Mouse (Mus musculus) spleen, adult 18-20 months (tissue): ENCODE results near the gene Lrrc25.

ENCODE experiments used
- DNase-seq, 2 experiments: peaks; one replicate each; pipeline ENCODE4 v3.0.0; 2022; ENCODE audit warnings: mixed read lengths in 2 of 2

Gene Lrrc25

DNA sequence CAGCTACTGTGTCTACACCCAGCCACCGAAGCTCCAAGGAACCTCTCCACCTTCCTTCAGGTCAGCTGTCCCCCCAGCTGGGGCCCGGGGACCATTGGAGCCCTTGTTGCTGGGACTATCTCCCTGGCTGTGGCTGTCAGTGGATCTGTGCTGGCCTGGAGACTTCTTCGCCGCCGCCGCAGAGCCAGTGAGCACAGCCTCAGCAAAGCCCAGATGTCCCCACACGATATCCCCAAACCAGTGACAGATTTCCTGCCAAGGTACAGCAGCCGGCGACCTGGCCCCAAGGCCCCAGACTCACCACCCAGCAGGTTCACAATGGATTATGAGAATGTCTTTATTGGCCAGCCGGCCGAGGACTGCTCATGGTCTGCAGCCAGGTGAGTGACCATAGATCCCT lies 2.0 kb downstream of the Lrrc25 start:
- no peak for DNase-seq

DNA sequence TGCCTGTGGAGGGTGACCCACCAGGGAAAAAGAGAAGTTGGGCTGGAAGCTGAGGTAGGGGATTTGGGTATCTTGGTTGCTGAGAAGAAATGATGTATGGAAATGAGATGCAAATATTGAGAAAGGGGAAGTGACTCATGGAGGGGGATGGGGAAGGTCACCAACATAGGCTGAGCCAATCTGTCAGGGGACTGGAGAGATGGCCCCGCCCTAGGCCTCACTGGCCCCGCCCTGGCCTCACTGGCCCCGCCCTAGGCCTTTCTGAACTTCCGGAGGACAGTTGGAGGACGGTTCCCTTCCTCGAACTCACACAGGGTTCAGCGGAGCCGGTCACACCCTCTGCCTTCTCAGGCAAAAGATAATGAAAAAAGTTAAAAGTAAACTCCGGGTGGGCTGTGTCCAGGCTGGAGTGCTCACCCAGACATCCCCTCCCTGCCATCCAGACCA lies 3.0 kb downstream of the Lrrc25 start:
- DNase-seq: peak; percentile 84 to 89

DNA sequence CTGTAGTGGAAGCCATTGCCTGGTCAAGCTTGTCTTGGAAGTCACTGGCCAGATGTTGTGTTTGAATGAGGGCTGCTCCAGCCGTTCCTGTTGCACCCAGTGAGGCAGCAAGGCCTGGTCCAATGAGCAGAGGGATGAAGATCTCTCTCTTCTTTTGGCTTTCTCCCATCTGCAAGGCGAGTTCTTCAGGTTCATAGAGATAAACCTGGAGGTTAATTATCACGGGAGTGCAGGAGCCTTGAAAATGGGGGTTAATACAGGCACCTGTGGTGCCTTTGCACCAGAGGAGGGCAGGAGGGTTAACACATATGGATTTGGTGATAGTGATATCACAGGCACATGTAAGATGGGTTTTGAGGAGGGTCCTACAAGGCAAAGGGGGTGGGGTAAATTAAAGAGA lies 6.3 kb downstream of the Lrrc25 start:
- no peak for DNase-seq

DNA sequence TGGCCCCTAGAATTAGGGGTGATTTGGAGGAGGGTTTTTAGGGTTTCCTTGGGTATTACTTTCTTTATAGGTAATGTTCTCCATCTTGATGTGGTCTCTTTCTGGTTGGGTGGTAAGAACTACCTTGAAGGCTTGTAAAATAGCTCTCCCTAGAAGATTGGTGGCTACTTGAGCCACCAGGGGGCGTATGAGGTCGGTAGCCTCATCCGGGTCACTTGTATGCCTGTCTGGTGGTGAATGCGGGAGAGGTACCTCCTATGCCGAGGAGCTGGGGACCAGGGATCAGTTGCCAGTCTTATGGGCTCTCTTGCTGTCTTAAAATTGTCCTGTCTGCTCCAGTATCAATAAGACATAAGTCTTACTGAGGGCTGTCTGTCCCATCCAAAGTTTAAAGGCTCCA lies 9.1 kb downstream of the Lrrc25 start:
- DNase-seq: peak in 1 of 2 experiments; percentile 65

DNA sequence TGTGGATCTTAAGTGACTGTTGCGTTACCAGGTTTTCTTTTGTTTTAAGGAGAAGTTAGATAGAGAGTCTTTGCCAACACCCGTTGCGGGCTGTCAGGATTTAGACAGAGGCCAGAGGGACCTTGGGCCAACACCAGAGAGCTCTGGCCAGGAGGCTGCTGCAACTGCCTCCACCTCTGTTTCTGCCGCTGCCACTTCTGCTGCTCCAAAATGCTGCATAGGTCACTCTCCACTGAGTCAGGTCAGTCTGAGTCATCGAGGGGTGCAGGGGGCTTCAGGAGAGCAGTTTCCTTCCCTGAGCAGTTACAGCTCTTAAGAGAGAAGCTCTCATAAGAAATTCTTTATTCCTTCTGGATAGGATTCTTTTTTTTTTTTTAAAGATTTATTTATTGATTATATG lies 11.1 kb downstream of the Lrrc25 start:
- DNase-seq: no peak

DNA sequence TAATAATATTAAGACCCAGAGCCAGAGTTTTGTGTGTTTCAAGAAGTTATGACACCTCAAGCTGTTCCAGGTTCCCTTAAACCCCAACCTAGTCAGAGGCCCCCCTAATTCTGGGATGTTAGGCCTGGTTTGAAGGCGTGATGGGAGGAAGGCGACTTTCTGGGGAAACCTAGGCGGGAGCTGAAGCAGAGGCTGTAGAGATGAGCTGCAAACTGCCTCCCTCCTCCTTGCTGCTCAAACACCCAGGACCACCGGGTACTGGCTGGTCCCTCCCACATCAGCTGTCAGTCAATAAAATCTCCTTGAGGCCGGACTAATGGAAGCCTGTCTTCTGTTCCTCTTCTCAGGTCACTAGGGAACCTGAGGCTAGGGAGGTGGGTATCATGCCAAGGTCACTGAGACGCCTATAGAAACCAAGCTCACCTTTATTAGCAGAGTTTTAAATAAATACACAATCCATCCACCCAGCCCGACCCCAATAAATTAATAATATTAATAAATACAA lies 13.1 kb downstream of the Lrrc25 start:
- no peak for DNase-seq

DNA sequence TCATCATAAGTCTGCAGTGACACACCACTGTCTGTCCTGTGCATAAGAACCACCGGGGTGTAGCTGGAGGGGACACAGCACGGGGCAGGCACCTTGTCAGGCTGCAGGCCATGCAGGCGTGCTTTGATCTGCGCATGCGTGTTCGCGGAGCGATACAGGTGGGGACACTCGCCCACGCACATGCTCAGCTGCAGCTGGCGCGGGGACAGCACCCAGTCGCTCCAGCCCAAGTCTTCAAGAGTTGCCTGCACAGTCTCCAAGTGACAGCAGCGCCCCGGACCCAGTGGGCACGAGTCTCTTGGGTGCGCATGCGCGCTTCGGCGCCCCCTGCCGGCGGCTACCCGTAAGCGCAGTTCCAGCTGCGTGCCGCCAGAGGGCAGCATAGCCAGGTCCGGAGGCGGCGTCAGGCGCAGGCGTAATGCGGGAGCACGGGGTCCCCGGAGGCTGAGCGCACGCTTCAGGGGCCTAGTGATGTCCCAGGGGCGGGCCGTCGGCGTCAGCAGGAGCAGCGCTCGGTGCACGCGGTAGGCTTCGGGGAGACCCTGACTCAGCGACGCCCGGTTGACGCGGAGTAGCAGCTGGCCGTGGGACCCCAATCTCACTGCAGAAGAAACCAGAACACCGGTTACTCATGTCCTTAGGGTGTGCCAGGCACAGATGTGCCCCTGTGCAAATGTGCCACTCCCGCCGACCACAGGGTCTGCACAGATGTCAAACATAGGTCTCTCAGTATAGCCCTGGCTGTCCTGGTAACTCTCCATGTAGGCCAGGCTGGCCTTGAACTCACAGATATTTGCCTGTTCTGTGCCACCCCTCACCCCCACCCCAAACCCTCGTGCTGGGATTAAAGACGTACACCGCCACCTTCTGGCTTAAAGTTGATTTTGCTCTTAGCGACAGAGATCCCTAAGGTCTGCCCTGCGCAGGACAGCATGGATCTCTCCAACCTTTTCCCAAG lies 13.9 kb downstream of the Lrrc25 start:
- peak; percentile 82 to 93 for DNase-seq

DNA sequence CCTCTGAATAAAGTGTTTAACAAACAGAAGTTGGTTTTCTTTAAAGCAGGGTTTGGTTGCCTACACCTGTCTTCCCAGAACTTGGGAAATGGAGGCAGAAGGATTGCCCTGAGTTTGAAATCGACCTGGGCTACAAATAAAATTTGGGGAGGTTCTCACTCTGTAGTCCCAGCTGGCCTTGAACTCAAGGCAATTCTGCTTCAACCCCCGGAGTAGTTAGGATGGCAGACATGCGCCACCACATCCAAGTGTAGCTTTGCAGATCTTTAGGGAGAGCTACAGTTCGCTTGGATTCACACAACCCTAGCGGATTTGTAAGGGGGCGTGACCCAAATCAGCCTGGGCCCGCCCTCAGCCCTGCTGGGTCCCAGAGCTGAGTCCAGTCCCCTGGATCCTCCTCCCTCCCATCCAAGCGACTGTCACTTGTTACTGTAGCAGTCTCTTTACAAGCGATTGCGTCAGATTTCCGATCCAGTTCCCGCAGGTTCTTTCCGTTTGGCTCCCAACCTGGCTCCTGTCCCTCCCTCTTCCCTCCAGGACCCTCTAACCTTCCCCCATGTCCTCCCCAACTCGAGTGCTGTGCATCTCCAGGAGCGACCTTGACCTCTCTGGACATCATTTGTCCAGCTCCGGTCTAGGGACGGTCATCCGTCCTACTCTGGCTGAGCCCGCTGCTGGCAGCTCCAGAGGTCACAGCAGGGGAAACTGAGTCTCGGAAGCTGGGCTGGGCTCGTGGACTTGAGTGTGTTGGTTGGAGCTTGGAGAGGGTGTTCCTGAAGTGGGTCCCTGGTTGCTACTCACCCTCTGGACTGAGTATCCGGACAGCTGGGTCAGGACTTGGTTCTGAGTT lies 14.8 kb downstream of the Lrrc25 start:
- no peak for DNase-seq

DNA sequence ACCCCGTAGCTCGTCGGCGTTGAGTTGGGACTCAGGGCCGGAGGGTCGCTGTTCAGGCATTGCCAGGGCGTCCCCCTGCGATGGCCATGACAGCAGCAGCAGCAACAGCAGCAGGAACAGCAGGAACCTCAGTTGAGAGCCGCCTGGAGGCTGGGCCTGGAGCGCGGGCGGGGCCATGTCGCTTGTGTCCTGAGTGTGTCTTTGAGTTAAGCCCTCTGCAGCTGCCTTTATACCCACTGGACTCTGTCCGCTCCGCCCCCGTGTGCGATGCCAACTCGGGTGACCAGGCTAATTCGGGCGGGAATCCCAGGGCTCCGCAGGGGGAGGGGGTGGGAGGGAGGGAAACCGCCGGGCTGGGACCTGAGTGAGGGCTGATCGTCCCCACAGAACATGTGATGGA lies 15.5 kb downstream of the Lrrc25 start:
- DNase-seq: no peak

DNA sequence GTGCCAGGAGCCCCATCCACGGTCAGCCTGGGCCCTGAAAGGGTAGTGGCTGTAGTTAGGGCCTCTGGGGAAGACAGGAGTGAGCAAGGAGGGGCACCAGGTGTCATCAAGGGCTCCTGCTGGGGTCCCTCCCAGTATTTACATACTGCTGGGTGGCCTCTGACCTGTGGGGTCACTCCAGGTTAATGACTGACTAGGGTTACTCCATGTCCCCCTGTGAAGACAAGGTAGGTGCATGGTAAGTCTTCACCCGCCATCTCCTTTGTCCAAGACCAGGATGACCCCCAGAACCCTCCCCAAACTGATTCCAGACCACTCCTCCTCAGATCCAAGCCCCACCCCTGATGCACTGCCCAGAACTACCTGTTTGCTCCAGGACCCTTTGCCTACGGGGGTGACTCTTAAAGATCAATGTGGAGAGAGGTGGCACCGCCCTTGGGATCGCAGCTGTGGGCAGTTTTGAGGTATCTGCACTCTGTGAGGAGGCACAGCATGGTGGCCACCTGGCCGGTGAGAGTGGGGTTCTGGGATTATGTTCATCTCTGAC lies 16.5 kb downstream of the Lrrc25 start, which contains the start of gene Gdf15:
Gene Gdf15, minus strand, starts transcription at position 111 of the 547 bp plus-strand sequence.
- DNase-seq: no peak

DNA sequence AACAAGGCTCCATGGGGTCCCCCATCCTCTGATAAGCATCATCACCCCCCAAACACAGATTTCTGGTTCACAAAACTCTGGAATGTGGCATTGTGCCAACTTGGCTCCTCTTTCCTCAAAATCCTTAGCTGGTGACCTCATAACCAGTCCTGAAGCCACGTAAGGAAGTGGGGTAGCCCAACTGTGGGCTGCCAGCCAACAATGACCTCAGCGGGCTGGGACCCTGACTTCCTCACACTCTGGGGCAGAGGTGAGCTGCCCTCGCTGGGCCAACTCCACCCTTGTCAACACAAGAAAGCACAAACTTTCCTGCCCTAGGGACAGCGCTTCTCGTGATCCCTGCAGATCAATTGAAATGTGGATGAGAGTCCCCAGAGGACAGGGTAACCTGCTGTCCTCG lies 18.1 kb downstream of the Lrrc25 start:
- DNase-seq: no peak

DNA sequence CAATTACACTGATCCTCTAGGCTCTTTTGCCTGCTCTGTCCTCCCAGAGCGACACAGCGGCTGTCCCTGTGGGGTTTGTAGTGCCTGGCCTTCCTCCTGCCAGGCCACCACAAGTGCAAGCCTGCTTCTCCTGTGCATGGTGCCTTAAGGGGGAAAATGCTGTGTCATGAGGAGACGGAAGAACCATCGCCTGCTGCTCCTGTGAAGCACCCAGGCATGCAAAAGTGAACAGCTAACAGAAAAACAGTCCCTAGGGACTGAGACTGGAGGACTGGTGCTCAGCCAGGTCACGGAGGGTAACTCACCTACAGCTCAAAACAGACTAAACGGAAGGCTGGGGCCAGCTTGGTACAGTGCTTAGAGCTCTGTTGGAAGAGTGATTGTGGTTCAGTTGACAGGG lies 19.6 kb downstream of the Lrrc25 start:
- DNase-seq: peak in 1 of 2 experiments; percentile 60

DNA sequence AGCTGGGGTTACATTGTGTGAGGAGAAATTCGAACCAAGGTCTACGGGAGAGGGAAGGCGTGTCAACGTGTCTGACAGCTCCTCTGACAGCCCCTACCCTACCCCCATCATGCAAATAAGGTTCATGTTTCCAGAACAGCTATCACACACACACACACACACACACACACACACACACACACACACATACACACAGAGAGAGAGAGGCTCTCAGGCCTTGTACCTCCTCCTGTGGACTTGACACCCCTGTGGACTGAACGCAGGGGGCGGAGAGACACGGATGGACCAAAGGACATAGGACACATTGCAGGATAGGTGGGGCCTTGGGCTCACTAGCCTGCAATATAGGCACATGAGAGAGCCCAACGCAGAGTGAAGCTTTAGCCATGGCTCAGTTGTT lies 20.9 kb downstream of the Lrrc25 start:
- no peak for DNase-seq

DNA sequence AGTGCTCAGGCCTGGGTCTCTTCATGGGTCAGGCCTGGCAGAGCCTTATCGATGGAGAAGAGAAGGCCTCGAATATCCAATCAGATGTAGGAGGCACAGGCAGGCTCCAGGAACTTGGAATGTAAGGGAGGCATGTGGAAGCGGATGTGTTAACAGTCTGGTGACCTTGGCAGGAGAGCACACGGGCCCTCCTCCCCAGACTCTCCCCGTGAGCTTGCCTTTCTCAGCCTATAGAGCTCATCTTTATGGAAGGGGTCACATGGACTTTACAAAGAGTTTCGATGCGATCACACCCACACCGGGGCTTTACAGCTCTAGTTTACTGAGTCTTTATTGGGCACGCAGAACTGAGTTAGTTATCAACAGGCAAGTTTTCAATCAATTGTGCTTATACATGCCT lies 22.8 kb downstream of the Lrrc25 start:
- DNase-seq: no peak

DNA sequence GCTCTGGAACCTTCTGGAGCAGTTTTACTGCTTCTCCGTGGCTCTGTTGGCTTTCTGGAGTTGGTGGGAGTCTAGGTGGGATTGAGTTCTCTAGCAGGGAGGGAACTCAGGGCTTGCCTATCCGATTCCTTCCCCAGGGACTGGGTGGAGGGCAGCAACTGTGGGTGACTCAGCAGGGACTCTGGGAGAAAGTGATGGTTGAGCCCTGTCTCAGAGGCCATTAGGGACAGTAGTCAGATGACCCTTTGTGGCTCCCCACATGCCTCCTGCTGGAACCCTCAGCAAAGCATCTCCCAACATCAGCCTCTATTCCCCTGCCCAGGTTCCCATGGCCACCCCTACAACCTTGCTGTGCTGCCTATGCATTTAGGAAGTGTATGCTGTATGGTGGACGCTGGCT lies 27.1 kb downstream of the Lrrc25 start:
- DNase-seq: no peak

DNA sequence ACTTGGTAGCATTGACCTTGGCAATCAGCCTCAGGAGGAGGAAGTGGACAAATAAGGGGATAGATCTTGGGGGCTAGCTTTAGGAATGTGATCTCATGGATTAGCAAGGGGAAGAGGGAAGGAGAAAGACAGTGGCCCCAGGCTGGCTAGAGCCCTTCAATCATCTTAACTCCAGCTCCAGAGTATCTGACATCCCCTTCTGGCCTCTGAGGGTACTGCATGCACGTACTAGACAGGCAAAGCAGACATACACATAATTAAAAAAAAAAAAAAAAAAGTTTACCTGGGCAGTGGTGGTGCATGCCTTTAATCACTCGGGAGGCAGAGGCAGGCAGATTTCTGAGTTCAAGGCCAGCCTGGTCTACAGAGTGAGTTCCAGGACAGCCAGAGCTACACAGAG lies 28.1 kb downstream of the Lrrc25 start:
- no peak for DNase-seq

DNA sequence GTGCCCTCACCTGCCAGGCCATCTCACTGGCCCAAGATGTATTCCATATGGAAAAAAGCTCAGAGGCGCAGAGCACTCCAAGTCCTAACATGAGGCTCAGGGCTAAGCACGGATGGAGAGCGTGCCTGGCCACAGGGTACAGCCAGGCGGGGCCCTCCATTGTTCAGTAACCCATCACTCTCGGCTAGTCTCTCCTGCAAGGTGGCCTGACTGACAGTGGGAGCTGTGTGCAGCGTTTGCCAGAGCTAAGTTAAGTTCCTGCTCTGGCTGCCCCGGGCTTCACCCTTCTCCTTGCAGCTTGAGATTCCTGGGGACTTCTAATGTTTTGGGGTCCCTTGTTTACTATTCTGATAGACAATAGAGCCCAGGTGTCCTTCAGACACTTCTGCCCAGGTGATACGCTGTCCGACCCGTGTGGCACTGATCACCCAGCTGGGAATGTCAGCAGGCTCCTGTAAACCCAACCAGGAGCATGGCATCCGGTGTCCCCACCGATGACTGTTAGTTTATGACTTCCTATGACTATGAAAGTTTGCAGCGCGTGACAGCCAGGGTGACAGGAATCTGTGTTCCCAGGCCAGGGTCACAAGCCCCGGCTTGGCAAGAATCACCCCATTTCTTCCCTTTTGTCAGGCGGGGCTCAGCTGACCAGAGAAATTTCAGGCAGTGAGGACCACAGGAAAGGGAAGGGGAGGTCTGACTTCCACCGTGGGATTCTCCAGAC lies 29.7 kb downstream of the Lrrc25 start:
- DNase-seq: no peak

DNA sequence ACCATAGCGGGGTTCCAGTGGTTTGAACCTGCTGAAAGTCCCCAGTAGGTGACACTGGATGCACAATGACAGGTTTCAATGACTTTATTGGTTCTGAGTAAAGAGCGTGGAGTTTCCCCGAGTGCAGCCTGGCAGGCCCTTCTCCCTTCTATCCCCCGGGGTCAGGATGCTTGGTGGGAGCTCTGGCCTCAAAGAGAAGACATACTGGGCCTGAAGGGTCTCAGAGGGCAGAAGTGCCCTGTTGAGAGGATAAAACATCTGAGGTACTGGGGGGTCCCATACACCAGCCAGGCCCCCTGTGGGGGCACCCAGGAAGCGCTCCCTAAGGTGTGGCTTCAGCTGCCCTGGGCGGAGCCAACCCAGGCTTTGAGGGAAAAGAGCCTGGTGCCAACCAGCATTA lies 30.4 kb downstream of the Lrrc25 start:
- no peak for DNase-seq

DNA sequence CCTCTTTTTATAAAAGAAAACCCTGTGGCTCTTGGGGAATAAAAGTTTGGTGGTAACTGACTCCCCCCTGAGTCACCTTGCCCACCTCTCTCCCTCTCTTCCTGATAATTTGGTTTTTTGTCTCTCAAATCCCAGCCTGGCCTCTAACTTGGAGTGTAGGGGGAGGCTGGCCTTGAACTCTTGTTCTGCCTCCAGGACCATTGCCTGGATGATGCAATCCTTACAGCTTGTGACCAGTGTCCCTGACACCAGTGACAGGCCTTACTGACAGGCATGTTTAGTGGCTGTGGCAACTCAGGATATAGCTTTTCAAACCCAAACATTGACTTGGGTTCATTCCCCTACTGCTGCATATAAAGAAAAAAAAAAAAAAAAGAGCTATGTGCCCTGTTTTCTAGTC lies 30.8 kb downstream of the Lrrc25 start:
- no peak for DNase-seq

DNA sequence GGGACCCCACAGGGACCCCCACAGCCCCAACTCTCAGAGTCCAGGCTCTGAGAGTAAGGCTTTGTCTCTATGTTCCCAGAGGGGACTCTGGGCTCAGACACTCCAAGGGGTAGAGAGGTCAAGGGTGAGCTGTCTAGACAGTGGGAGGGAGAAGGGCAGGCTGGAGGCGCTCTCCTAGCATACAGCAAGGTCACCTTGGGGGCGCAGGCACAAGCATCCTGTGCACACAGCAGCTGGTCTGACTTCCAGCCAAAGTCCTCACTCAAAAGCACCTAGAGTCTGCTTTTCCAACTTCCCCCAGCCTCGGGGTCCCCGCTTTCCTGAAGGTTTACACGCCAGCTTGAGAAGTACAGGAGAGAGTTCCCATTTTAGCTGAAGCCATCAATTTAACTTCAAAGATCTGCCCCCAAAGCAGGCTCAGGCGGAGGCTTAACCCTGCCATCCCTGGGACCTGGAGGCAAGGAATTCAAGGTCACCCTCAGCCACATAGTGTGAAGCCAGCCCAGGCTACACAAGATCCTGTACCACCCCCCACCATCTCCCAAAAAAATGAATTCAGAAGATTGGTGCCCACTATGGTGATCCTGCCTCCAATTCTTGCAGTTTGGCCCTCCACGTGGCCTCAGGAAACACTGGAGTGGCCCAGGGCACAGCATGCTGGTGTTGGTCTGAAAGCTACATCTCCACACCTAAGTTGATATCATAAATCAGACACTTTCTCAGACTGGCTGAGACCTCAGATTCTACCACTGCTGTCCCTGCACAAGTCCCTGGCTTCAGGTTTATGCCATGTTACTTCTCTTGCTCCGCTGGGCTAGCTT lies 31.6 kb downstream of the Lrrc25 start:
- no peak for DNase-seq

DNA sequence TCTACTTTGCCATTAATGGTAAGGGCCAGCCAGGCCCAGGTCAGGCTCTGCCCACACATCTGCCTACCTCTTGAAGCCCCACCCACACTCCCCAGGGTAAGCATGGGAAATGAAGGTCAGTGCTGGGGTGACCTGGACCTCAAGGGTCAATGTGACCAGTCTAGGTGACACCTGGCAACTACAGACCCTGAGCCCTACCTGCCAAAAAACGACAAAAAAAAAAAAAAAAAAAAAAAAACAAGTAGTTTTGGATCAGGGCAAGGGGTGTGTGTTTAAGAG lies 32.1 kb downstream of the Lrrc25 start:
- no peak for DNase-seq

DNA sequence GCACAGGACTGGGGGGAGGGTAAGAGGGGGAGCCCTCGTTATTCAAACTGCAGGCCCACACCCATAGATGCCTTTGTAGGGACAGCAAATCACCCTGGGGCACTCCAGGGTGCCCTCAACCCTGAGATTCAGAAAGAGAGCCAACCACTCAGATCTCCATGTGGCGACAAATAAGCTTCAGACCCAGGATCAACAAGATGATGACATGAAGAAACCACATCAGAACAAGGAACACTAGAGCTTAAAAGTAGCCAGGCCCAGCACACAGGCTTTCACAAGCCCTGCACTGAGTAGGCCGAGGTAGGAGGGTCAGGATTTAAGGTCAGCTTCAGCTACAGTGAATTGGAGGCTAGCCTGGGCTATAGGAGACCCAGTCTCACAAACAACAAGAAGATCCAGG lies 33.0 kb downstream of the Lrrc25 start:
- no peak for DNase-seq
